Mouse (Mus musculus) cerebellum, postnatal 36 days (tissue): Measurements from ENCODE around the gene Mat1a.
A peak's percentile ranks its signal among the peaks of the same experiment; 100 is the strongest.

ENCODE experiments used
- DNase-seq, 2 experiments: peaks; one replicate each; pipeline ENCODE4 v3.0.0; 2021 to 2022; ENCODE audit warnings: mixed read lengths in 2 of 2

Gene Mat1a

DNA sequence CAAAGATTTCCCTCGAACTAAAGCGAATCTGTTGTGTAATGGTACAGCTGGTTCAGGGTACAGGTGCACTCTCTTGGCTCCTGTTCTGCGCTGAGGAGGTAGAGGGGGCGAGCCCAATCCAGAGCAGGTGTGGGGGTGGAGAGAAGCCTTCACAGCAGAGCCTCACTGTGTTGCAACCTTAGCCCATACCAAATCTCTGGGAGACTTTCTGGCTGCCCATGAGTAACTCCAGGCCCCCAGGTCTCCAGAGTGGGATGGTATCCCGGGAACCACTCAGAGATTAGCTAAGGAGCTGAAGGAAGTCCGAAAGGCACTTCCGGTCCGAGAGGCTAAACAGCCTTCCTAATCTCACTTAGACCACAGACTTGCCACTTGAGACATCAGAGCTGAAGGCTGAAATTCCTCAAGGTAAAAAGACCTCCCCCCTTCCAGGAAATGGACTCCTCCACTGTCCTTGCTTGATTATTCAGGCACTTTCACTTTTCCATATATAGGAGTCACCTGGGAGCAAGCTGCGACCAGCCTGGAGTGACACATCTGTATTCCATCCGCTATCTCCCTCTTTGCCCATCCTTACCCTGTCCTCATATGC, at the start of gene Mat1a:
Mat1a (plus strand) TSS at position 183 of the 592 bp plus-strand sequence.
- no peak for DNase-seq

- DNase-seq, result no peak
These were observed 39.7 kb upstream of the Mat1a start for GRCm38 (mm10) chr14:41065168-41065567.

DNA sequence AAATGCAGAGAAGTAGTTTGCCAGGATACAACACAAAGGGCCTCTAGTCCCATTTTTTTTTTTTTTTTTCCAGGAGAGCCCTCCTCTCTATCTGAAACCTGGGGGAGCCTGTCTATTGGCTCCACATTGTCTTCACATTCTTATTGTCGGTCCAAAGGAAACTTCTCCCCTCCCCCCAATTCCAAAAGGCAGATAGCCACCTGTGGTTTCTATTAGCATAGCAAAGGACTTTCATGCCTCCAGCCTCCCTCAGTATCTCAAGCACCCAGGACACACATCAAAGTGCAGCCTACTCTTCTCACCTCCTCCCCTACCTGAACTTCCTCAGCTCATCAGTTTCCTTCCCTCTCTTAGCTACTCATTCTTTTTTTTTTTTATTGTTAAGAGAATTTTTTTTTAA, 38.4 kb upstream of the Mat1a start:
- DNase-seq, result no peak

DNA sequence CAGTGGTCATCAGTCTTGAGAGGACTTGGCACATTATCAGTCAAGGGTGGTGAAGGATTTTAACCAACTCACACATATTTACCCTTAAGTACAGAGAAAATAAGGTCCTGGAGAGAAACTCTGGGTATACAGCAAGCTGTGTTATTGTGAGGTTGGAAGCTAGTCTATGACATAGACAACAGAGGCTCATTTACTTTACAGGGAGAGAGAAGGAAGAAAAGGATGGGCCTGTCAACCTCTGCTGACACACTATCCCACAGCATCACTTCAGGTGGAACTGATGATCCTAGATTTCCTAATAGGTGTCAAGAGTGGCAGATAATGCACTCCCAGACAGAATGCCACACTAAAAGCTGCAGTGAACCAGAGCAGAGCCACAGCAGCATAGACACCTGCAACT, 35.7 kb upstream of the Mat1a start, which contains the start of gene Dydc2:
Dydc2 (minus strand) TSS at position 101 of the 400 bp plus-strand sequence.
- no peak for DNase-seq

- DNase-seq, result no peak
These were observed 34.5 kb upstream of the Mat1a start for GRCm38 (mm10) chr14:41070343-41070742.

- DNase-seq, result peak; percentile 61 to 64
These were observed 32.4 kb upstream of the Mat1a start, which contains the start of gene Dydc1 for GRCm38 (mm10) chr14:41072229-41072943. Gene Dydc1, plus strand, starts transcription at chr14:41072911.

GRCm38 (mm10) chr14:41072944-41073275, 31.9 kb upstream of the Mat1a start:
- DNase-seq, result no peak

DNA sequence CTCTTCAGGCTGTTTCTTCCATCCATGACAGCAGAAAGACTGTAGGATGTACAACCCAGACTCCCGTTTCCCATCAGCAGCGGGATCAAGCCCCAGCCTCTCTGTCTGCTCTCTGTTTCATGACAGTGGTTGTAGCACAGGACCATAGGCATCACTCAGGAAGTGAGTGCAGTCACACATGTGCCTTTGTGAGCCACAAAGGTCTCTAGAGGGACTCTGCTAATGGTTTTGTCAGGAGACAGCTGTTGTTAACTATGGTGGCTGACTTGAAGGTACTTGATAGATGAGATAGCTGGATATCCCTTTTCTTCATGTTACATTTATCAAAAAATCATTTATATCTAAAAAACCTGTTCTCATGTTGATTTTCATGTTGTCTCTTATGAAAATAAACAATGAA, 22.4 kb upstream of the Mat1a start:
- DNase-seq, result no peak

DNA sequence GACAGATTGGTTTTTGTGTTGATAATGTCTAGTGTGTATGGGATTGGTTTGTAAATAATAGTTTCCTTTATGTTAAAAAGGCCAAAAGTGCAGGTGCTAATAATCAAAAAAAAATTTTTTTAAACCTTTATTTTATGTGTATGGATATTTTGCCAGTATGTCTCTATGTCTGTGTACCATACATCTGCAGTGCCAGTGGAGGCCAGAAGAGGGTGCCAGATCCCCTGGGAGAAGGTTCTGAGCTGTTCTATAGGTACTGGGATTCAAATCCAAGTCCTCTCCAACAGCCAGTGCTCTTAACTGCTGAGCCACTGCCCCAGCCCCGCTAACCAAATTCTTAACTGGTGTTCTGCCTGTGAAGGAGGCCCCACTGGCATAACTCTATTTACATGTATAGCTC, 17.3 kb upstream of the Mat1a start:
- peak in 1 of 2 experiments; percentile 2 for DNase-seq

- DNase-seq, result no peak
These were observed 14.1 kb upstream of the Mat1a start for GRCm38 (mm10) chr14:41090777-41091176.

GRCm38 (mm10) chr14:41094114-41094513, 10.7 kb upstream of the Mat1a start:
- DNase-seq, result no peak

- DNase-seq, result no peak
These were observed 8.5 kb upstream of the Mat1a start for GRCm38 (mm10) chr14:41096296-41096860.

DNA sequence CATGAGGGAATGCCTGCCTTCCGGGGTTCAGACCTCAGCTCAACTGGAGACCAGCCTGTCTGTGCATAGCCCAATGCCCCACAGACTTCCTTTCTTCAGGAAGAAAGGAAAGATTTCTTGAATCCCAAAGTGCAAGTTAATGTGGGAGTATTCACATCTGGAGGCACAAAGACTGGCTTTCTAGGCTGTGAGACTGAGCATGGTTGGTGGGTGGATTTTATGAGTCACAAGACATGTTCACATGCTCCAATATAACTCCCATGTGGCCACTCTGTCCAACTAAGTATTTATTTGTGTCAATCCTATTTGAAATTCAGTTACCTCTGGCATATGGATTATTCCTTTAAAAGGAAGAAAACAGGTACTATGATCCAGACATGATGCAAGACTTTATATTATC, 6.1 kb upstream of the Mat1a start:
- DNase-seq, result no peak

DNA sequence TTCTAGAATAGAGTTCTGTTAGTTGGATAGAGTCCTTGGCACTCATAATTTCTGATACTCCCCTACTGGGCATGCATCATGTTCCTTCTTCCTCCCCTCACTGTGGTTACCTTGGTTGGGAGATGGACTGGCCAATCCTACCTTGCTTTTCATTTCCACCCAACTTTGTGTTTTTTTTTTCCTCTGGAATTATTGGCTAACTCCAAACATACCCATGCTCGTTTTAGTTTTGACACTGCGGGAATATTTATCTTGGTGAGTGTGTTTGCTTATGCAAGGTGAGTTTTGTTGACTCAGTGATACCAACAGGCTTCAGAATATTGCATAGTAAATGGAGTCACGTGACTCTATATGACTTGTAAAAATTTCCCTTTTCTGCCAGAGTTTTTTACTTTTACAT, 4.1 kb upstream of the Mat1a start:
- no peak for DNase-seq

DNA sequence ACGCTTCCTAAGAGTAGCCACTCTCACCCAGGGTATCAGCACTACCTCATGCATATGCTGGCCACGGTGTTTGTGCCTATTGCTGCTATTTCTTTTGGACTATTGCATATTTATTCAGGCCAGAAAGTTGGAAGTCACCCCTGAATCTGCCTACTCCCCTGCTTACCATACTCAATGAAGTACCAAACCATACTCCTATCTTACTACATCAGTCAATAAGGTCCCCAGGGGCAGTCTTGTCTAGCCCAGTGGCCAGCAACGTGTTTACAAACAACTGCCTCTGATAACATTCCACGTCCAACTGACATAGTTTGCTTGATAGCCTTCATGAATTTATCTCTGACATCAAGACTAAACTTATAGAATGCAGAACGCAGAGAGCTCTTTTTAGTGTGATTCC, 3.6 kb upstream of the Mat1a start:
- no peak for DNase-seq

DNA sequence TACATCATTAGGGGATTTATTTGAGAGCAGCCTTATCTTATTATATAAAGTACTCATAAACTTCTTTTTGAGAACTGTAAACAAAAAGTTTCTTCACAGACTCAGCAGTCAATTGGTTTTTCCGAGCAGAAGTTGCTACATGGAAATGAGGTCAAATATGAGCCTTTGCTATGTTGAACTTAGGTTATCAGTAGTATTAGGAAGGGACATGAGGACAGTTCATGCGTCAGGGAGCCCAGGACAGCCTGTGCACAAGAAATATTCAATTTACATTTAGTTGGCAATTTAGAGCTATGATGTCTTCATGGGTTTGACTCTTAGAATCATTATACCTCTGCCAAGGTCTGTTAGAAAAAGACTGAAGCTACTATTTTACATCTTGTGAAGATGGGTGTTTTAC, 2.6 kb upstream of the Mat1a start:
- no peak for DNase-seq

DNA sequence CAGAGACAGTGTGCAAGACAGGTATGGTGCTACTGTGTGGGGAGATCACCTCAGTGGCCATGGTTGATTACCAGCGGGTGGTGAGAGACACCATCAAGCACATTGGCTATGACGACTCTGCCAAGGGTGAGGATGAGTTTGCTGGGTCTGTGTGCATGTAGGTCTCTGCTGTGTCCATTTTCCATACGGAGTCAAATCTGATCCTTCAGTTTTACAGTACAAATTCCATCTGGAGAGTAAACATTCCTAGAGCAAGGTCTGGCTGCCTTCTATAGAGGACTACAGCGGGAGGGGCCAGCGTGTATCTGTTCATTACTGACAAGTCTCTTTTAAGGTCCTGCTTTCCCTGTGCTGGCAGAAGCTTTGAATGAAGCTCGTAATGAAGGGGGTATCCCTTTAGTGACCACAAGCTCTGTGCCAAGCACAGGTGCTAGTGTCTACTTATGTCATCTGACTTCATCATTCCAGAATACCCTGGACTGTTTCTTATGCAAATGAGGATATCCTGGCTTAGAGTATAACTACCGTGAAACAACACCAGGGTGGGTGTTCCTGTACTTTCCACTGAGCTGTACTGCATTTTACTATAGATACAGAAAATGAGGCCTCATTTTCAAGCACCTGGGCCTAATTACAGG, 6.3 kb downstream of the Mat1a start:
- DNase-seq, result no peak

DNA sequence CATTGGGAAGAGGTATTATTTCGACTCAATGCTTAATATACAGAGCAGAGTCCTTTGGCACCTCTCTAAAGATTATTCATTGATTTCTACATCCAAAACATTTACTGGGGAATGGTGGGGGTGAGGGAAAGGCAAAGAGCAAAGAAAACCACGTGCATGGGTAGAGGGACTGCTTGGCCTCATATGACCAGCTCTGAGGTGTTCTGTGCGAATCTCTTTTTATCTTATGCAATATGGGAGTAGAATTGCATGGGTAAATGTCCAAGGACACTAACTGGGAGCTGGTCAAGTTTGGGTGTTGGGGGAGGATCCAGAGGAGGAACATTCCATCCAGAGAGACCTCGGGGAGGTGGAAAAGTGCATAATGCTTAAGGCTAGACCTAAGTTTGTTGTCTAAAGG, 8.1 kb downstream of the Mat1a start:
- DNase-seq, result no peak

- DNase-seq, result peak; percentile 28 to 34
These were observed 11.4 kb downstream of the Mat1a start for GRCm38 (mm10) chr14:41116271-41116670.

DNA sequence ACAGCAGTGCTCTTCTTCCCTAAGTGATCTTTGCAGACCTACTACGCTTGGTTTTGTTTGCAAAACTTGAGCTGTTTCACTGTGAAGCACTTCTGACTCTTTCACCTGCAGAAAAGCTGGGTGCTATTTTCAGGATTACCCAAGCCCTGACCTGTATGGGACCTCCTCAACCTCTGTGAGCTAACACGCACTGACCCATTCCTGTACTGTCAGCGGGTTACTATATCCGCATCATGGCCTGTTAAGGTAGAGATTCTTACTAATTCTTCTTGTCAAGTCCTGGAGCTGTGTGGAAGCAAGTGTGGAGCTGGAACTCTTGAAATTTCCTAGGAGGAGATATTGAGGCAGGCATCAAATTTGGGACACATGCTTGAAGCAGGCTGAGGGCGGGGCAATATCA, 19.8 kb downstream of the Mat1a start:
- no peak for DNase-seq

DNA sequence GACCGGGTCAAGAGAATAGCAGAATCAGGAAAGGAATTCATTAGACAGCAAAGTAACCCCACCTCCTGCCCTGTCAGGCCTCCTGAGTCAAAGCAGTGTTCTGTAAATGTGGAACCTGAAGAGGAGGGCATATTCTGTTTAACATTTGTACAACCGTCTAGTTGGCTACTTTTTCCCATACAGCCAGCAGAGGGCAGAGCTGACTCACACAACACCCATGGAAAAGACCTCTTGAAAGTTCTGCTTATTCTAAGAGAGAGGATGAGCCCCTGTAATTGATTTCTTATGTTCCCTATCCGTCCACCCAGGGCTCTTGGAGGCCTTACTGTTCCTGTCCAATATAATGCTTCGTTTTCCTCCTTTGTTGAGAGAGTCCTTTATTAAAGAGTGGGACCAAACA, 23.2 kb downstream of the Mat1a start:
- DNase-seq, result no peak

GRCm38 (mm10) chr14:41131540-41131939, 26.7 kb downstream of the Mat1a start, which contains the start of gene Sftpa1:
Gene Sftpa1, plus strand, starts transcription at chr14:41131782.
- no peak for DNase-seq

GRCm38 (mm10) chr14:41137006-41137405, 32.2 kb downstream of the Mat1a start:
- no peak for DNase-seq

DNA sequence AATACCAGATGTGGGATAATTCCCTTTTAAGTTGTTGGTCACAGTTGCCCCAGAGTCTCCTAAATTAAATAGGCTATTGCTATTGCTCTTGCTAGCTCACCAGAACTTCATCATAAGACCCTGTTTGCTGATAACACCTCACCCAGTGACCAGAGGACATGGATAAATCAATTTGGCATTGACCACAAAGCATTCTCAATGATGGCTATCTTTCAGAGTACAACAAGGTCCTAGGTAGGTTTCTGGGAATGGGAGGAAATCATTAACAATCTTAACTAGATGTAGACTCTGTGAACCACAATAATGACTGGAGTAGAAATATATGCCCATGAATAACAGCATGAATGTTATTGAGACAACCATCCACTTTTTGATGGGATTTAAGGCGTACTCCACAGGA, 35.9 kb downstream of the Mat1a start:
- no peak for DNase-seq
